In the genomic region with DNA sequence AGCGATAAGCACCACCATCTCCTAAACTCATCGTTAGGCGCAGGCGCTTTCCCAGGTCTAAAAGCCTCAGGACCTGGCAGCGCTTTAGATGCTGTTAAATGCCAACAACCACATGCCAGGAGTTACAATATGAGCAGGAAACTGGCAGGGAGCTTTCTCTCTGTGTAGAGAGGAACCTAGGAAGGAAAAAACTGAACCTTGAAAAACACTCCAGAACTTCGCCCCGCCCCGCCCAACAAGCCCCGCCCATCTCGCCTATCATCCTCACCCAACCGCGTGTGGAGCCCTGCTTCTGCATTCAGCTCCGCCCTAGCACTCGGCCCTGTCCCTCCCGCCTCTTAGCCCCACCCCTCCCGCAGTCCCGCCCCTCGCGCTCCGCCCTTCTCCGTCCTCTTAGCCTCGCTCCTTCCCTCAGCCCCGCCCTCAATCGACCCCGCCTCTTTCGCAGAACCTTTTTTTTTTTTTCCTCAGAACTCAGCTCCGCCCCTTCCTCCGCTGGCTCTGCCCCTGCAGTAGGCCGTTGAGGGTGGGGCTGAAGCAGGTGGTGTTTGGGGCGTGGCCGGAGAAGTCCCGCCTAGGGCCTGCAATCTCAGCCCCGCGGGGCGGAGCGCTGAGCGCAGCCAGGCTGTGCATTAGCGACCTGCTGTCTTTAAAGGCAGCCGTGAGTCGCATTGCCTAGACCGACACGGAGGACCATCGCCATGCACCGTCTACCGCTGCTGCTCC, we compare ENCODE assay signal across 7 mouse cellular contexts. TPM values are rescaled to one million over a fixed set of nuclear protein-coding genes. Genes with fewer than 3 reads are reported as not detected.
DNase-seq lines count a peak whose midpoint lies in the region; ATAC-seq lines count a peak whose summit lies in the region.

TSS of gene Gm2a (plus strand) at position 653 of the 726 bp plus-strand sequence.

- peak within 1 kb of the TSS; percentile 55 for H3K4me3 ChIP-seq in intestine, embryonic 15.5 days (replicated peaks)
- peak within 1 kb of the TSS; percentile 70 for H3K4me3 ChIP-seq in midbrain, embryonic 10.5 days

- DNase-seq in adrenal gland, adult 2 months, result peak; percentile 98
- DNase-seq in embryo, embryonic 11.5 days (ENCODE audit: low read depth, low spot score), result peak; percentile 94
- peak; percentile 87 to 91 for DNase-seq in gastrocnemius, postnatal 36 days
- DNase-seq in left cerebral cortex, postnatal 25 days (ENCODE audit: low spot score in 2 of 2), result peak; percentile 91 to 98
- DNase-seq in midbrain, embryonic 10.5 days (ENCODE audit: low spot score), result peak; percentile 98
- DNase-seq in right cerebral cortex, postnatal 4 days, result peak; percentile 86

- no peaks in the 10 kb centered on the region for H3K36me3 ChIP-seq in intestine, embryonic 15.5 days
- no peaks in the 10 kb centered on the region for H3K36me3 ChIP-seq in midbrain, embryonic 10.5 days

- intact Hi-C loops in gastrocnemius, postnatal 36 days (cut with DNase I), result no loop called here
- intact Hi-C loops in left cerebral cortex, postnatal 25 days (cut with DNase I), result loop anchor here (5.0 kb wide), 1 partner anchor 60 kb away; no protein-coding TSS in a partner anchor

- peak; percentile 97 for ATAC-seq in intestine, embryonic 15.5 days

- H3K27me3 ChIP-seq in intestine, embryonic 15.5 days (replicated peaks), result no peaks in the 10 kb centered on the region
- peaks cover 11% of the 10 kb centered on the region; the same call in 1 of the 2 replicates for H3K27me3 ChIP-seq in midbrain, embryonic 10.5 days (ENCODE audit: low read depth, poor library complexity, severe bottlenecking)

- H3K4me2 ChIP-seq in intestine, embryonic 15.5 days (replicated peaks), result peak within 1 kb of the TSS; percentile 83

- H3K27ac ChIP-seq in intestine, embryonic 15.5 days, result peak within 1 kb of the TSS; percentile 78
- peak within 1 kb of the TSS; percentile 83 for H3K27ac ChIP-seq in midbrain, embryonic 10.5 days (replicated peaks)

- 2% methylated on average over 45 of the region's 45 CpGs for WGBS in intestine, embryonic 15.5 days
- WGBS in midbrain, embryonic 10.5 days, result 2% methylated on average over 45 of the region's 45 CpGs

- H3K4me1 ChIP-seq in intestine, embryonic 15.5 days (replicated peaks), result peaks cover 5% of the 10 kb centered on the region; the same call in 1 of the 2 replicates
- peaks cover 24% of the 10 kb centered on the region for H3K4me1 ChIP-seq in midbrain, embryonic 10.5 days

- H3K9me3 ChIP-seq in intestine, embryonic 15.5 days, result no peaks in the 10 kb centered on the region
- H3K9me3 ChIP-seq in midbrain, embryonic 10.5 days (replicated peaks), result no peaks in the 10 kb centered on the region

- H3K9ac ChIP-seq in intestine, embryonic 15.5 days, result peak within 1 kb of the TSS; percentile 59

RNA-seq across cellular contexts. Expression of gene Gm2a, which starts in this region (rescaled TPM):
- total RNA-seq in adrenal gland, adult 2 months (2021), result 100 to 1,000 TPM; 232 to 283 TPM
- polyA plus RNA-seq in adrenal gland, adult 2 months (2012; rRNA removed), result 146 and 187 TPM in 2 replicates
- total RNA-seq in gastrocnemius, postnatal 36 days (2021), result 1 to 10 TPM; 7.0 to 7.2 TPM
- 19.3 and 20.9 TPM in 2 replicates for polyA plus RNA-seq in intestine, embryonic 15.5 days (2015; fragmentation: Nextera tagmentation; extraction: Ambion mirVana)
- total RNA-seq in left cerebral cortex, postnatal 25 days (2021), result 10 to 100 TPM; 38.4 to 41.4 TPM
- 9.3 and 11.9 TPM in 2 replicates for polyA plus RNA-seq in midbrain, embryonic 10.5 days (2016; fragmentation: Nextera tagmentation; extraction: Ambion mirVana)

Comparison
In these comparisons a context has a peak if more than half of its experiments do, and no peak if none do; other contexts are left out.
1. Peak in every context shown above with its lines: DNase-seq, ATAC-seq, H3K4me3 ChIP-seq and H3K27ac ChIP-seq.
2. RNA of gene Gm2a (total RNA-seq): 232 to 283 TPM in adrenal gland, adult 2 months; 38.4 to 41.4 TPM in left cerebral cortex, postnatal 25 days and 7.0 to 7.2 TPM in gastrocnemius, postnatal 36 days; every median in the first group is over 4 times any median in the second.